Mouse (Mus musculus) limb, embryonic 15.5 days (tissue): ENCODE measurements around the gene Nfic. TPM values are rescaled to one million over a fixed set of nuclear protein-coding genes. Genes with fewer than 3 reads are reported as not detected.
A peak's percentile ranks its signal among the peaks of the same experiment; 100 is the strongest.

Experiments
- ATAC-seq: fragments of 200-750 bp; cut with Nextera tagmentation; 2 replicates; pipeline ENCODE4 v1.8.0; 2017; ENCODE audit warnings: low read depth, moderate TSS enrichment; ENCODE audit not compliant: insufficient number of reproducible peaks, low FRiP score, low TSS enrichment
- H3K27ac ChIP-seq: fragments of 300-500 bp; sonication (generic); 2 replicates; pipeline ENCODE4 v1.5.1; 2015; ENCODE audit warnings: moderate library complexity, mild to moderate bottlenecking, inconsistent platforms
- H3K27me3 ChIP-seq: fragments of 300-500 bp; sonication (generic); 2 replicates; pipeline ENCODE4 v1.6.1; 2015; ENCODE audit warnings: inconsistent platforms
- H3K36me3 ChIP-seq: fragments of 300-500 bp; sonication (generic); 2 replicates; pipeline ENCODE4 v1.6.1; 2015; ENCODE audit warnings: inconsistent platforms
- H3K4me1 ChIP-seq: fragments of 300-500 bp; sonication (generic); 2 replicates; pipeline ENCODE4 v1.6.1; 2015; ENCODE audit warnings: inconsistent platforms
- H3K4me2 ChIP-seq: fragments of 300-500 bp; sonication (generic); 2 replicates; pipeline ENCODE4 v1.6.1; 2015; ENCODE audit warnings: mild to moderate bottlenecking, inconsistent platforms
- H3K4me3 ChIP-seq: fragments of 300-500 bp; sonication (generic); 2 replicates; pipeline ENCODE4 v1.5.1; 2015; ENCODE audit warnings: mild to moderate bottlenecking, inconsistent platforms
- H3K9ac ChIP-seq: fragments of 300-500 bp; sonication (generic); 2 replicates; pipeline ENCODE4 v1.6.1; 2015; ENCODE audit warnings: inconsistent platforms
- H3K9me3 ChIP-seq: fragments of 300-500 bp; sonication (generic); 2 replicates; pipeline ENCODE4 v1.6.1; 2016; ENCODE audit warnings: inconsistent platforms
- WGBS: fragments of 180-500 bp; shearing (Covaris S2); methylation state at CpG from one replicate; pipeline ENCODE4 v1.1.7; 2015; 5-methylcytosine and 5-hydroxymethylcytosine counted together
- polyA plus RNA-seq: library from polyadenylated mRNA; unstranded; fragments of >200 nt; fragmentation: Nextera tagmentation; extraction: Ambion mirVana; gene quantifications from 2 replicates; pipeline ENCODE4 v1.2.1, GENCODE M21; 2015

Nfic gene
- polyA plus RNA-seq, 1 experiment from 2014 or later: 138 TPM

DNA sequence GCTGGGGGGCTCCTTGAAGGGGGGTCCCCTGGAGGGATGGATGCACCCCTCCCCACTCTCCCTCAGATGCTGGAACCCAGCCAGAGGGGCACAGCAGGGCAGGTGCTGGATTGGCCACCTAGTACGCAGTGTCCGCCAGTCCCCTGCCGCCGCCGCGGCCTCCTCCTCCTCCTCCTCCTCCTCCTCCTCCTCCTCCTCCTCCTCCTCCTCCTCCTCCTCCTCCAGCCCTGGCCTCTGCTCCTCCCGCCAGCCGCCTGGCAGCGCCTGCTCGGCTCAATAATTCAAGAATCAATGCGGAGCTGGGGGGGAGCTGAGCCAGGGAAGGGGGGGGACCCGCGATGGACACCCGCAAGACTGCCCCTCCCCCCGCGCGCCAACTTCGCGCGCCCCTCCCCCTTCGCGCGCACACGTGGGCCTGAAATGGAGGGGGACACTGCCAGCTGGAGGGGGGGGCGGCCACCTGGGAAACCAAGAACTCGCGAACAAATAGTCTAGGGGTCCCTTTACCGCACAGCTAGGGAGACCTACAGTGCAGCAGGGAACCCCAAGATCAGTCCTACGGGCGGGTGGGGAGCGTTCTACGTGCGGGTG, 29.3 kb downstream of the Nfic start:
- 2% methylated on average over 18 of the region's 33 CpGs for WGBS
- Histone ChIP-seq H3K4me2 (peak overlapping the region; percentile 75), H3K4me3 (peak overlapping the region; percentile 74), H3K9me3 (no peaks in the 10 kb centered on the region), H3K4me1 (peaks cover 64% of the 10 kb centered on the region), H3K27me3 (no peaks in the 10 kb centered on the region), H3K27ac (peak overlapping the region; percentile 86), H3K9ac (peak overlapping the region; percentile 69), H3K36me3 (peaks cover 7% of the 10 kb centered on the region; the same call in 1 of the 2 replicates)
- no peak for ATAC-seq

DNA sequence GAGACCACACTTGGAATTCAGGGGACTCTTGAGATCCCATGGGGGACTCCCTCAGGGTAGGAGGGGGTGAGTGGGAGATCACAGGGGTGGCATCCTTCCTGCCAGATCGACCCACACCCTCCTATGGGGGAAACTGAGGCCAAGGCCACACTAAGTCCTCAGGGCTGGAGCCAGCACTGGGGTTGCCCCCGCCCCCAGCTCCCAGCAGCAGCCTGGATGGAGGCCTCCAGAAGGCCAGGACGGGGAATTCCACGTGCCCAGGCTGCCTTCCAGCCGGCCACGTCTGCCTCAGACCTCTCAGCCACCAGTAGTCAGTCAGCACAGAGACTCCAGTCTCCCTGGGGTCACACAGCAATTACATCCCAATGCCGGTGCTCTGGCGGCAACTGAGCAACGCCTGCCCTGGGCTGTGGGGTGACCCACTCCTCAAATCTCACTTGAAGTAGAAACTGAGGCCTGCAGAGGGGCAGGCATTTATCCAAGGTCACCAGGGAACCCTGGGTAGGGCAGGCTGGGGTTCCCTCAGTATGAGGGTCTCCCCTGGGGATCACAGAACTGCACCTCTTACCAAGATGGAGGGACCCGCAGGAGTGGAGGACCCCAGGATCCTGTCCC, 30.1 kb downstream of the Nfic start:
- no peaks in the 10 kb centered on the region for H3K9me3 ChIP-seq
- ATAC-seq: no peak
- H3K27ac ChIP-seq: peak overlapping the region; percentile 84
- WGBS: 33% methylated on average over 10 of the region's 10 CpGs
- peak overlapping the region; percentile 75 for H3K4me2 ChIP-seq
- peak overlapping the region; percentile 39 for H3K9ac ChIP-seq
- H3K27me3 ChIP-seq: no peaks in the 10 kb centered on the region
- H3K4me1 ChIP-seq: peaks cover 68% of the 10 kb centered on the region
- peak overlapping the region; percentile 74 for H3K4me3 ChIP-seq
- peaks cover 11% of the 10 kb centered on the region for H3K36me3 ChIP-seq

DNA sequence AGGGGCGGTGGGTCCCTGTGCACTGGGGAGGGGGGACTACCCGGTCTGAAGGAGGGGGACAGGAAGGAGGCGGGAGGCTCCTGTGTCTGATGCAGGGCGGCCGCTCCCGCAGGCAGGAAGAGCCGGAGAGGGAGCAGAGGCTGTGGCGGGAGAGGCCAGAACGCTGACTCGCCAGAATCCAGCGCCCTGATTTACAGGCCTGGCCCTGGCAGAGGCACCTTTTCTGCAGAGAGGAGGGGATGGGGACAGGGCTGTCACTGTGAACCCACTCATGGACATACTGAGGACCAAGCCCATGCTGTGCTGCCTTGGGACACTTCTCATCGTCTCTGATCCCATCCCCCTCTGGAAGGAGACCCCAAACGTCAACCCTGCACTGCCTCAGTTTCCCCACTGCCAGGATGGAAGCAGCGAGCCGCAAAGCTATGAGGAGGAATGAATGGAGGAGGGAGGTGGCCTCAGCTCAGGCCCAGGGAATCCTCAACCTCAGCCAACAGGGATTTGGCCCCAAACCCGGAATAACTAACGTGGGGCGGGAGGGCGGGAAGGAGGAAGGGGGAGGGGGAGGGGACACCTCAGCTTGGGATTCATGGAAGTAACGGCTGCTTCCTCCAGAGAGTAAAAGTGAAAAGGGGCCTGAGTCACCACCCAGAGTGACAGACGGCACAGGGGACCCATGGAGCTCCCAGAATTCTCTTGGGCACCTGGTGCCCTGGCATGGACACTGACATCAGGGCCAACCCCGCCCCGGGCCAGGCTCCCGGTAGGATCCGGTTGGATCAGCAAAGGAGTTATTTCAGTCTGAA, 31.0 kb downstream of the Nfic start:
- H3K4me3 ChIP-seq: peak overlapping the region; percentile 74
- no peaks in the 10 kb centered on the region for H3K9me3 ChIP-seq
- H3K4me2 ChIP-seq: peak overlapping the region; percentile 75
- ATAC-seq: no peak
- H3K36me3 ChIP-seq: peaks cover 20% of the 10 kb centered on the region
- H3K4me1 ChIP-seq: peaks cover 72% of the 10 kb centered on the region
- peak overlapping the region; percentile 84 for H3K27ac ChIP-seq
- H3K27me3 ChIP-seq: no peaks in the 10 kb centered on the region
- H3K9ac ChIP-seq: 0 out of 2 replicates have a peak overlapping the region, but pooled peaks have one; percentile 14
- WGBS: 6% methylated on average over 24 of the region's 25 CpGs

DNA sequence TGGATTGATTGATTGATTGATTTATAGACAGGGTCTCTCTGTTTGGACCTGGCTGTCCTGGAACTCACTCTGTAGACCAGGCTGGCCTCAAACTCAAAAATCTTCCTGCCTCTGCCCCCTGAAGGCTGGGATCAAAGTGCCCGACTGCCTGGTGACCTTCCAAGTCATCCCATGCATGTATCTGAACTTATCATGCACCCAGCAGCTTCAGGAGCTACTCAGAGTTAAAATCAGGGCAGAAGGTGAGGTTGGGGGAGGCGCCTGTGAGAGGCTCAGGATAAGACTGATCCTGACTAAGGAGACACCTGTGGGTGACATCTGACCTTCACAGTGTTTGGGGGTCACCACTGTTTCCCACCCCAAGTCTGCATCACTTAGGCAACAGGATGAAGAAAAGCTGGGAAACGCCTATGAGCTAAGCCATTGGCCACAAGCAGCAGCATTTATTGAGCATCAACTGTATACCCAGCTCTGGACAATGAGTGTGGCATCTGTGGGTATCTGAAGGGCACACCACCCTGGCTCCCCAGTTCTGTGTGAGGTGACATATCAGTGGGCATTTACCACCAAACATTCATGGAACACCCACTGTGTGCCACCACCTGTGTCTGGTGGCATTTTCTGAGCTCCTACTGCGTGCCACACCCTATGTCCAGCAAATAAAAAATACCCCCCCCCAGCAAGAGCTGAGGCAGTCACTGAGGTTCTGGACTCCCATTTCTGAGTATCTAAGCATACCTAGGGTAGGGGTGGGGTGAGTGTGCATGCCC, 31.8 kb downstream of the Nfic start:
- 62% methylated on average over 4 of the region's 4 CpGs for WGBS
- Histone ChIP-seq H3K4me1 (peaks cover 73% of the 10 kb centered on the region), H3K27ac (peak overlapping the region; percentile 84), H3K4me3 (peak overlapping the region; percentile 74), H3K9ac (no peak overlapping the region), H3K27me3 (no peaks in the 10 kb centered on the region), H3K36me3 (peaks cover 27% of the 10 kb centered on the region), H3K9me3 (no peaks in the 10 kb centered on the region), H3K4me2 (peak overlapping the region; percentile 75)
- no peak for ATAC-seq

DNA sequence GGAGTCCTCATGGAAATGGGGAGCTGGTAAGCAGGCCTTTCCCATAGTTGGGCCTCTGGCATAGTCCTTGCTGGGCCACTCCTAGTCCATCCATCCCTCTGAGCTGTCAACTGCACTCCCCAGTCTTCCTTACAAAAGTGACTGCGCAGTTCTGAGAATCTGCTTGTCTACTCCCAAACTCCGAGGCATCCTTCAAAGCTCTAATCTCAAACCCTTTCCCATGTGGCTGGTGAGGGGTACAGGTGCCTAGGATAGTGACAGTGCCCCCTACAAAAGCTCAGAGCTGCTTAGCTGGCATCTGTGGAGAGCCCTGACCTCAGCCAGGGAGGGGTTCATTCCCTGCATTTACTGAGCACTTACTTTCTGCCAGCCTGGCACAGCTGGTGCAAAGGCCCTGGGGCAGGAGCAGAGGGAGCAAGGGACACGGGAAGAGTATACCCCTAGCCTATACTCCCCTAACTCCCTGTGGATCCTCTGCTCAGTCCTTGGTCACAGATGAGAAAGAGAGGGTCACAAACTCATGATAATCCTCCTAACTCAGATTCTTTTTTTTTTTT, 32.7 kb downstream of the Nfic start:
- Histone ChIP-seq H3K27me3 (no peaks in the 10 kb centered on the region), H3K4me1 (peaks cover 82% of the 10 kb centered on the region), H3K36me3 (peaks cover 27% of the 10 kb centered on the region), H3K9me3 (no peaks in the 10 kb centered on the region), H3K4me3 (no peak overlapping the region), H3K9ac (no peak overlapping the region), H3K27ac (no peak overlapping the region), H3K4me2 (no peak overlapping the region)
- 83% methylated on average over 3 of the region's 3 CpGs for WGBS
- no peak for ATAC-seq

DNA sequence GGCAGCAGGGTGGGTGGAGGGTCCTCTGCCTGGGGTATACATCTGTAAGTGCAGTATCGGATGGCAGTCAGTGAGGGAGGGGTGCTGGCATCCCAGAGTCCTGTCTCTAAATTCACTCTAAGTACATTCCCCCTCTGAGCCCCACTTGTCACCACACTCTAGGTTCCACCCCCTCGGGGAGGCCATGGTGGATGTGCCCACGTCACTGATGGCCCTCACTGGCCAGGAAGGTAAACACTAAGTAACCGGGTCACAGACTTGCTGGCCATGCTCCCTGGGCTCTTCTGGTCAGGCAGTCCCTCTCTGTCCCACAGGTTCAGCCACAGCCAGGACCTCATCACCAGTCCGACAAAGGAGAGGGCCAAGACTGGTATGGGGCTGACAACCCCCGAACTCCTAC, 33.2 kb downstream of the Nfic start:
- no peak overlapping the region for H3K9ac ChIP-seq
- H3K4me1 ChIP-seq: peaks cover 84% of the 10 kb centered on the region
- ATAC-seq: no peak
- no peak overlapping the region for H3K4me2 ChIP-seq
- no peaks in the 10 kb centered on the region for H3K9me3 ChIP-seq
- peaks cover 27% of the 10 kb centered on the region for H3K36me3 ChIP-seq
- H3K4me3 ChIP-seq: no peak overlapping the region
- no peaks in the 10 kb centered on the region for H3K27me3 ChIP-seq
- 77% methylated on average over 6 of the region's 6 CpGs for WGBS
- H3K27ac ChIP-seq: no peak overlapping the region

DNA sequence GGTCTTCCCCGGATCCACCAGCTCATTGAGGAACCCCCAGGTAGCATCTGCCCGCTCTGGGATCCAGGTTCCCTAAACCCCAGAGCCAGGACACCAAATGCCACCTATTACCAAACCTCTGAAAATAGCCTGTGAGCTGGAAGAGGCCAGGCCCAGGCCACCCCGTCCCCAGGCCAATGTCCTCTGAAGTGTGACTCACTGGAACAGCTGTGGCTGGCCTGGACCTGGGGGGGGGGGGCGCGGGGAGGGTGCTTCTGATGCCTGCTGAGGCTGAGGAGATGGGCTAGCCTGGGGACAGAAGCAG, 33.7 kb downstream of the Nfic start:
- no peak overlapping the region for H3K27ac ChIP-seq
- 78% methylated on average over 5 of the region's 5 CpGs for WGBS
- peaks cover 87% of the 10 kb centered on the region for H3K4me1 ChIP-seq
- no peak overlapping the region; the same call in 1 of the 2 replicates for H3K9ac ChIP-seq
- no peak for ATAC-seq
- no peaks in the 10 kb centered on the region for H3K9me3 ChIP-seq
- no peak overlapping the region for H3K4me2 ChIP-seq
- H3K27me3 ChIP-seq: no peaks in the 10 kb centered on the region
- H3K36me3 ChIP-seq: peaks cover 27% of the 10 kb centered on the region
- H3K4me3 ChIP-seq: no peak overlapping the region

DNA sequence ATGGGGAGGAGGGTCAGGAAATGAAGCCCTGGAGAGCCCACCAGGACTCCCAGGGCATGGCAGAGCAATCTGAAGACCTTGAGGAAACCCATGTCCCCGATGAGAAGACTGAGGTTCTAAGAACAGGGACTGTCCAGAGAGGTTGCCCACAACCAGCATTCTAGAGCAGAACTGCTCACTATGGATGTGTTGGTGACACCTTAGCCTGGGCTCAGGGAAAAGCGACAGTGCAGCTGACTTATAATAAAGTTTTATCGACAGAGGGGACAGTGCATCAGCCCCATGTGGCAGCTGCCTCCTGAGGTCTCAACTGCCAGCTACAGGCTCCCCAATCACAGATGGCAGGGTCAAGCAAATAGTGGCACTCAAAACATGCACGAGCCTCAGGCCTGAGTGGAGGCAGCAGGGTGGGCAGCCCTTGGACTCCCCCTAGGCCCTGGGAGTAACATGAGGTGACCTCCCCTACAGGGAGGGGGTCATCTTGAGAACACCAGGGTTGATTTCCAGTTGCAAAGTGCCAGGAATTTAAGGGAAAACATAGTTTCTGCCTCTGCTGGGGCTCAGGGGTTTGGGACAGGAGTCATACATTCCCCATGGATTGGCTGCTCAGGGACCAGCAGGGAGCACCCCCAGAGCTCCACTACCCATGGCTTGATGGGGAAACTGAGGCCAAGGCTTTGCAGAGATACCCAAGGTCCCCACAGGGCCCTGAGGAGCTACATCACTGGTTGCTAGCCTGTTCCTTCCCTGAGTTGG, 34.2 kb downstream of the Nfic start:
- Histone ChIP-seq H3K9ac (no peak overlapping the region; the same call in 1 of the 2 replicates), H3K4me1 (peaks cover 92% of the 10 kb centered on the region), H3K27me3 (no peaks in the 10 kb centered on the region)

DNA sequence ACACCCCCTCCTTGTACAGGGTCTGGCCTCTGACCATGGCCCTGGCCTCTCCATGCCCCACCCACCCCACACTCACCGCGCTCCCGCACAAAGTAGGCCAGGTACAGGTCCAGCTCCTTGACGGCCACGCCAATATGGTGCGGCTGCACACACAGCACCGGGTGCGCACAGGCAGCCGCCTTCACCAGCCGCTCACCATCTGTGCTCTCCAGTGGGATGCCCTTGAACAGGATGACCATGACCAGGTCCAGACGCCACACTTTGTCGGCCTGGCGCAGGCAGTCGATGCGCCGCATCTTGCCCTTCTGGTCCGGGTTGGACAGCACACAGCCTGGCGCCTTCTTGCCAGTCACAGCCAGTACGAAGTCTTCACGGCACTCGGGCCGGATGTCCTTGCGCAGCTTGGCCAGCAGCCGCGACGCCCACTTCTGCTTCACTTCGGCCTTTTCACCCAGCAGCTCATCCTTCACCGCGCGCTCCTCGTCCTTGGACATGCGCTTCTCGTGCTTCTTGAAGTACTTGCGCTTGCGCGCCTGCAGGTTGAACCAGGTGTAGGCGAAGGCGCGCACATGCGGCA, 35.2 kb downstream of the Nfic start:
- H3K9ac ChIP-seq: no peak overlapping the region
- WGBS: 85% methylated on average over 40 of the region's 40 CpGs
- no peaks in the 10 kb centered on the region for H3K27me3 ChIP-seq
- no peak for ATAC-seq
- H3K27ac ChIP-seq: no peak overlapping the region
- H3K36me3 ChIP-seq: peaks cover 29% of the 10 kb centered on the region
- no peak overlapping the region for H3K4me3 ChIP-seq
- no peak overlapping the region for H3K4me2 ChIP-seq
- H3K9me3 ChIP-seq: no peaks in the 10 kb centered on the region
- H3K4me1 ChIP-seq: peaks cover 94% of the 10 kb centered on the region

More for the DNA sequence above, 34.2 kb downstream of the Nfic start:
- H3K4me3 ChIP-seq: no peak overlapping the region
- H3K4me2 ChIP-seq: no peak overlapping the region
- 75% methylated on average over 4 of the region's 4 CpGs for WGBS
- peaks cover 27% of the 10 kb centered on the region for H3K36me3 ChIP-seq
- H3K27ac ChIP-seq: no peak overlapping the region
- ATAC-seq: no peak
- H3K9me3 ChIP-seq: no peaks in the 10 kb centered on the region

DNA sequence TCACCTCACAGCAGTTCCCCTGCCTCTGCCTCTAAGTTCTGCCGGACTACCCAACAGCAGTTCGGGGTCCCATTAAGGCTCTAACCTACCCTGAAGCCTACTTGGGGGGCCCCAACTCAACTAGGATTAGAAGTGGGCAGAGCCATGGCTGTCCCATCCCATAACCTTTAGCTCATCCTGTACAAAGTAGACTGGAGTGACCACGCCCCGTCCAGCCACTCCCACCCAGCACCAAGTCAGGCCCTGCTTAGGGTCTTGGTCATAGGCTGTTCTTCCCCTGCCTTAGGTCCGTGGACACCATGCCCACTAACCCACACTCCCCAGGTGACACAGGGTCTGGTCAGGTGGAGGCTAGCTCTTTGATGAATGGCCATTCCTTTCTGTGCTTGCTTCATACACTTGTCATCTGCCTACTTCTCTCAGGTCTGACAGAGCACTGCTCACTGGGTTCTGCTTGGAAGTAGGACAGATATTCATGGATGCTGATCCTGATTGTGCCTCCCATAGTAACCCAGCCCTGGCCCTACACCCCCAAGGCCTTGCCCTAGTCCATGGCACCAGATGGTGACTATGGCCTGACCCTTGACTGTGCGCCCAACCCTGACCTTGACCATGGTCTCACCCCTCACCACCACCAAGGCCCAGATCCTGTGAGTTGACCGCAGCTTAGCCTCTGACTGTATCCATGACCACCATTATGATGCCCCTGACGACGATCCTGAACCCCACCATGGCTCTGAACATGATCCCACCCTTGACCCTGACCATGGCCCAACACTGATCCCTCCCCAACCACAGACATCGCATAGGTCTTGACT, 36.1 kb downstream of the Nfic start:
- peaks cover 94% of the 10 kb centered on the region for H3K4me1 ChIP-seq
- no peak for ATAC-seq
- H3K4me2 ChIP-seq: no peak overlapping the region
- H3K4me3 ChIP-seq: no peak overlapping the region
- peak overlapping the region; percentile 43; the same call in 1 of the 2 replicates for H3K27ac ChIP-seq
- 91% methylated on average over 10 of the region's 10 CpGs for WGBS
- no peak overlapping the region for H3K9ac ChIP-seq
- H3K27me3 ChIP-seq: no peaks in the 10 kb centered on the region
- peaks cover 33% of the 10 kb centered on the region for H3K36me3 ChIP-seq
- H3K9me3 ChIP-seq: no peaks in the 10 kb centered on the region
